Mouse (Mus musculus): ENCODE measurements around the gene Osbpl8. TPM values are rescaled to one million over a fixed set of nuclear protein-coding genes. Genes with fewer than 3 reads are reported as not detected.

The Osbpl8 gene
- polyA plus RNA-seq, 1 experiment from 2014 or later: 2.8 TPM

DNA sequence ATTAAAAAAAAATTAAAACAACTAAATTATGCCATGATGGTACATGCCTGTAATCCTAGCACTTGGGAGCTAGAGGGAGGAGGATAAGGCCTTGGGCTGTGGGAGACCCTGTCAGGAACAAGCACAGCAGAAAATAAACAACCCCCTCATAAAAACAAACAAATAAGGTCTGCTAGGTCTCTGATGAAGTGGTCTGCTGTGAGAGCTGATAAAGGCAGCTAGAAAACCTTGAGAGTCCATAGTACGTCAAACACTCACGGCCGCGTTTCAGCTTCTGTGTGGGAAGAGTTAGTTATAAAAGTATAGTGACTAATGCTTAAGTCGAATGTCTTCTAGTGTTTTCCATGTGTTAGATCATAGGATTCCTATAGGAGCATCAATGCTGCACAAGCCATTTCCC lies 72.9 kb downstream of the Osbpl8 start:
- Histone ChIP-seq H3K4me2 (replicated peaks; ENCODE audit: low read depth) (no peak overlapping the region), H3K36me3 (ENCODE audit: control insufficient read depth, insufficient read depth) (no peaks in the 10 kb centered on the region), H3K27me3 (replicated peaks; ENCODE audit: control insufficient read depth, insufficient read depth, low read length) (no peaks in the 10 kb centered on the region), H3K27ac (ENCODE audit: low read depth, low read length) (no peak overlapping the region), H3K4me3 (ENCODE audit: low read depth, low read length) (no peak overlapping the region), H3K9me3 (ENCODE audit: control insufficient read depth) (no peaks in the 10 kb centered on the region), H3K4me1 (replicated peaks; ENCODE audit: control insufficient read depth, insufficient read depth, low read length) (no peaks in the 10 kb centered on the region), H3K9ac (ENCODE audit: low read depth, low read length) (no peak overlapping the region)
- ATAC-seq: no peak
- 61% methylated on average over 5 of the region's 5 CpGs for WGBS
- no peak for TF ChIP-seq CTCF (IDR thresholded peaks at IDR 0.05; ENCODE audit: low read depth)

- TF ChIP-seq CTCF (IDR thresholded peaks at IDR 0.05; ENCODE audit: low read depth): no peak
- no peak for ATAC-seq
These were observed 78.1 kb downstream of the Osbpl8 start for GRCm38 (mm10) chr10:111242677-111243076.

GRCm38 (mm10) chr10:111247609-111248008 lies 83.1 kb downstream of the Osbpl8 start:
- Histone ChIP-seq H3K27me3 (replicated peaks; ENCODE audit: control insufficient read depth, insufficient read depth, low read length) (no peaks in the 10 kb centered on the region), H3K27ac (ENCODE audit: low read depth, low read length) (no peak overlapping the region), H3K4me2 (replicated peaks; ENCODE audit: low read depth) (no peak overlapping the region), H3K9ac (ENCODE audit: low read depth, low read length) (no peak overlapping the region), H3K36me3 (ENCODE audit: control insufficient read depth, insufficient read depth) (no peaks in the 10 kb centered on the region), H3K4me3 (ENCODE audit: low read depth, low read length) (no peak overlapping the region), H3K9me3 (ENCODE audit: control insufficient read depth) (no peaks in the 10 kb centered on the region), H3K4me1 (replicated peaks; ENCODE audit: control insufficient read depth, insufficient read depth, low read length) (no peaks in the 10 kb centered on the region)
- WGBS: 57% methylated on average over 4 of the region's 4 CpGs
- TF ChIP-seq CTCF (IDR thresholded peaks at IDR 0.05; ENCODE audit: low read depth): no peak
- no peak for ATAC-seq

More at GRCm38 (mm10) chr10:111242677-111243076, 78.1 kb downstream of the Osbpl8 start:
- Histone ChIP-seq H3K9me3 (ENCODE audit: control insufficient read depth) (no peaks in the 10 kb centered on the region), H3K27ac (ENCODE audit: low read depth, low read length) (no peak overlapping the region), H3K27me3 (replicated peaks; ENCODE audit: control insufficient read depth, insufficient read depth, low read length) (no peaks in the 10 kb centered on the region), H3K9ac (ENCODE audit: low read depth, low read length) (no peak overlapping the region), H3K4me1 (replicated peaks; ENCODE audit: control insufficient read depth, insufficient read depth, low read length) (no peaks in the 10 kb centered on the region), H3K4me2 (replicated peaks; ENCODE audit: low read depth) (no peak overlapping the region), H3K36me3 (ENCODE audit: control insufficient read depth, insufficient read depth) (no peaks in the 10 kb centered on the region), H3K4me3 (ENCODE audit: low read depth, low read length) (no peak overlapping the region)
- WGBS: 91% methylated on average over 7 of the region's 7 CpGs

DNA sequence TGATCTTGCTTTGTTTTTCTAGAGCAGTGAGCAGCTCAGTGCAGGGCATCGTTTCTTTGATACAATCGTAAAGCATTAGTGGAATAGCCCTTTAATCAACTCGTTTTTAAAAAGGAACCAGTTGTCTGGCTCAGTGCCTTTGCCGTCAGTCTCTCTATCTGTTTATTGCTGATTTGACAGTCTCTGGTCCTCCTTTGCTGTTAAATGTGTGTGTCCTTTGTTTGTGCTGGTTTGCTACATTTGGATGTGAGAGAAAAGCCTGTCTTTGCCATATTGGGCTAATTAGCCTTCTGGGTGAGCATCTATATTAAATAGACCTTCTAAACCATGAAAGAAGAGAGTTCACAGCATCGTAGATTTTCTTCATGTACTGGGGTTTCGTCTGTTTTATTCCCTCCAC lies 83.6 kb downstream of the Osbpl8 start:
- no peak overlapping the region for H3K4me2 ChIP-seq (replicated peaks; ENCODE audit: low read depth)

GRCm38 (mm10) chr10:111250192-111250591 lies 85.6 kb downstream of the Osbpl8 start:
- 78% methylated on average over 4 of the region's 4 CpGs for WGBS
- no peak for ATAC-seq
- no peak overlapping the region for H3K4me3 ChIP-seq (ENCODE audit: low read depth, low read length)

More for the DNA sequence above, 83.6 kb downstream of the Osbpl8 start:
- H3K27me3 ChIP-seq (replicated peaks; ENCODE audit: control insufficient read depth, insufficient read depth, low read length): no peaks in the 10 kb centered on the region
- H3K4me1 ChIP-seq (replicated peaks; ENCODE audit: control insufficient read depth, insufficient read depth, low read length): no peaks in the 10 kb centered on the region
- no peak overlapping the region for H3K4me3 ChIP-seq (ENCODE audit: low read depth, low read length)
- H3K36me3 ChIP-seq (ENCODE audit: control insufficient read depth, insufficient read depth): no peaks in the 10 kb centered on the region
- no peak overlapping the region for H3K9ac ChIP-seq (ENCODE audit: low read depth, low read length)
- no peaks in the 10 kb centered on the region for H3K9me3 ChIP-seq (ENCODE audit: control insufficient read depth)
- 49% methylated on average over 6 of the region's 6 CpGs for WGBS
- no peak for ATAC-seq
- no peak overlapping the region for H3K27ac ChIP-seq (ENCODE audit: low read depth, low read length)
- TF ChIP-seq CTCF (IDR thresholded peaks at IDR 0.05; ENCODE audit: low read depth): no peak

DNA sequence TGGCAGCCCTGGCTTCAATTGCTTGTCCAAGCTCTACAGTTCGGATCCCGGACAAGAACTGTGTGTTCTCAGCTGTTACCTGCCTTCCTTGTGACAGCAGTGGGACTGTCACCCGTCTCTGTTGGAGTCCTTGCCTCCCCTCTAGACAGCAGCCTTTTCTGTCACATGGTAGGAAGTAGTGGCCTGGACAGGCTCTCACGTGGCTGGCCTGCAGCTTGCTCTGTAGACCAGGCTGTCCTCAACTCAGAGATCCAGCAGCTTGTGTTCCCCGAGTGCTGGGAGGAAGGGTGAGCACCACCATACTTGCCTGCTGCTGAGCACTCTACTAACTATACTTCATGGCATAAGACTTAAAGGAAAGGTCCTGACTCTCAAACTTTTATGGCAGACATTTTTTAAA lies 87.1 kb downstream of the Osbpl8 start:
- no peak overlapping the region for H3K27ac ChIP-seq (ENCODE audit: low read depth, low read length)
- H3K9me3 ChIP-seq (ENCODE audit: control insufficient read depth): no peaks in the 10 kb centered on the region
- WGBS: 80% methylated on average over 5 of the region's 5 CpGs
- no peaks in the 10 kb centered on the region for H3K4me1 ChIP-seq (replicated peaks; ENCODE audit: control insufficient read depth, insufficient read depth, low read length)
- H3K9ac ChIP-seq (ENCODE audit: low read depth, low read length): no peak overlapping the region
- H3K36me3 ChIP-seq (ENCODE audit: control insufficient read depth, insufficient read depth): no peaks in the 10 kb centered on the region
- no peaks in the 10 kb centered on the region for H3K27me3 ChIP-seq (replicated peaks; ENCODE audit: control insufficient read depth, insufficient read depth, low read length)
- H3K4me3 ChIP-seq (ENCODE audit: low read depth, low read length): no peak overlapping the region
- no peak for TF ChIP-seq CTCF (IDR thresholded peaks at IDR 0.05; ENCODE audit: low read depth)
- no peak overlapping the region for H3K4me2 ChIP-seq (replicated peaks; ENCODE audit: low read depth)
- ATAC-seq: no peak

More at GRCm38 (mm10) chr10:111250192-111250591, 85.6 kb downstream of the Osbpl8 start:
- Histone ChIP-seq H3K36me3 (ENCODE audit: control insufficient read depth, insufficient read depth) (no peaks in the 10 kb centered on the region), H3K9ac (ENCODE audit: low read depth, low read length) (no peak overlapping the region), H3K4me1 (replicated peaks; ENCODE audit: control insufficient read depth, insufficient read depth, low read length) (no peaks in the 10 kb centered on the region), H3K27me3 (replicated peaks; ENCODE audit: control insufficient read depth, insufficient read depth, low read length) (no peaks in the 10 kb centered on the region), H3K27ac (ENCODE audit: low read depth, low read length) (no peak overlapping the region), H3K9me3 (ENCODE audit: control insufficient read depth) (no peaks in the 10 kb centered on the region), H3K4me2 (replicated peaks; ENCODE audit: low read depth) (no peak overlapping the region)
- no peak for TF ChIP-seq CTCF (IDR thresholded peaks at IDR 0.05; ENCODE audit: low read depth)

- Histone ChIP-seq H3K36me3 (ENCODE audit: control insufficient read depth, insufficient read depth) (no peaks in the 10 kb centered on the region), H3K9ac (ENCODE audit: low read depth, low read length) (no peak overlapping the region), H3K27ac (ENCODE audit: low read depth, low read length) (no peak overlapping the region), H3K9me3 (ENCODE audit: control insufficient read depth) (no peaks in the 10 kb centered on the region), H3K4me2 (replicated peaks; ENCODE audit: low read depth) (no peak overlapping the region), H3K27me3 (replicated peaks; ENCODE audit: control insufficient read depth, insufficient read depth, low read length) (no peaks in the 10 kb centered on the region), H3K4me1 (replicated peaks; ENCODE audit: control insufficient read depth, insufficient read depth, low read length) (no peaks in the 10 kb centered on the region), H3K4me3 (ENCODE audit: low read depth, low read length) (no peak overlapping the region)
- no peak for TF ChIP-seq CTCF (IDR thresholded peaks at IDR 0.05; ENCODE audit: low read depth)
- WGBS: 91% methylated on average over 6 of the region's 6 CpGs
- no peak for ATAC-seq
These were observed 90.7 kb downstream of the Osbpl8 start for GRCm38 (mm10) chr10:111255228-111255627.
